Mouse (Mus musculus) activated CD4-positive, CD25-positive, alpha-beta regulatory T cell, adult 4 months (primary cell): ENCODE data around the gene Nit2. TPM values are rescaled to one million over a fixed set of nuclear protein-coding genes. Genes with fewer than 3 reads are reported as not detected.

Source experiments
- ATAC-seq: one replicate; pipeline ENCODE4 v1.8.0; 2017
- polyA plus RNA-seq, 2 experiments: library from polyadenylated mRNA; unstranded; fragments of 100-300 nt; shearing (Covaris generic); gene quantifications; one replicate each; pipeline ENCODE4 v1.2.1; 2017

Gene Nit2
- polyA plus RNA-seq, 2 experiments from 2014 or later, result 36.4 to 36.6 TPM

GRCm38 (mm10) chr16:57159835-57160234 is 7.3 kb downstream of the Nit2 start:
- no peak for ATAC-seq

DNA sequence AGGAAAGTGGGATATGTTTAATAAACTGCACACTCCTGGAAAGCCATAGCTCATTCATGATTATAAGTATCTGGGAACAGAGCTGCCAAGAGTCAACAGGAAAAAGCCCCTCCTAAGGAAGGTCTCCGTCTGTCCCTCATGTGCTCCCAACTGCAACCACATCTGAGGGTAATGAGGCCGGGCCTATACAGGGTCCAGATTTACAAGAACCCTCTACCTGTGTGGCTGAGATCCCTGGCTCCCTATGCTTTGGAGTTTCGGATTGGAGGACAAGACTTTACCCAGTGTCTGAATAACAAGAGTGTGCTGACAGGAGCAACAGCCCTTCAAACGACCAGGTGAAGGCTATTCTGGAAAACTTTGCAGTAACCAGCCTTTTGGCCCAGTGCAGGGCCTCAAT is 9.4 kb downstream of the Nit2 start:
- ATAC-seq, result no peak

DNA sequence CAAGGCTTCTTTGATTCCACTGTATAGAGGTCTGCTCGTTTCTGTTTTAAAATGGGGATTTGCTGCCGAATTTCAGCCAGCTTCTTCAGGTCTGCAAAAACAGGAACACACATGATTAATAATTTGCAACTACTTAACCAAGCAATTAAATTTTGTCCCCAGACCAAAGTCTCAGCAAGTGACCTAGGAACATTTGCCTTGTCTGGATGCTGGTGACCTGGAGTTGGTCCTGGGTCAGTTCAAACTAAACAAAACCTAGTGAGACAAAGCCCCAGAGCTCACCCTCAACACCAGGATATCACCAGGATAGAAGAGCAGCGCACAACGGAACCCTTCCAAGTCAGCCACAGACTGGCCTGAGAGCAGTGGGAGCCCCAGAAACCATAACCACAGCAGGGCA is 10.1 kb downstream of the Nit2 start:
- no peak for ATAC-seq

DNA sequence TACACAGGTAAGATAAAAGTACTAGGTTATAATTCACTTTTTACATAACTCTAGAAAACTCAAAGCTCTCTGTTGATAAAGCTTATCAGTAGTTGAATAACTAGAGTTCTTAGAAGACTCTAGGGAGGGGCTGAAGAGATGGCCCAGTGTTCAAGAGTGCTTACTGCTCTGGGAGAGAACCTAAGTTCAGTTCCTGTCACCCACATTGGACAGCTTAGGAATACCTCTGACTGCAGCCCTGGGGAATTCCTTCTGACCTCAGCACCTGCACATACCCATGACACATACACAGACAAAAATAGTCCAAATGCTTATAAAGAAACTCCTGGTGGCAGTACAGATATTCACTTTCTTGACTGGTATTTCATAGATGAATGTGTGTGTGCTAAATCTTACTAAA is 11.2 kb downstream of the Nit2 start:
- no peak for ATAC-seq

GRCm38 (mm10) chr16:57151437-57151836 is 15.7 kb downstream of the Nit2 start:
- ATAC-seq, result no peak

DNA sequence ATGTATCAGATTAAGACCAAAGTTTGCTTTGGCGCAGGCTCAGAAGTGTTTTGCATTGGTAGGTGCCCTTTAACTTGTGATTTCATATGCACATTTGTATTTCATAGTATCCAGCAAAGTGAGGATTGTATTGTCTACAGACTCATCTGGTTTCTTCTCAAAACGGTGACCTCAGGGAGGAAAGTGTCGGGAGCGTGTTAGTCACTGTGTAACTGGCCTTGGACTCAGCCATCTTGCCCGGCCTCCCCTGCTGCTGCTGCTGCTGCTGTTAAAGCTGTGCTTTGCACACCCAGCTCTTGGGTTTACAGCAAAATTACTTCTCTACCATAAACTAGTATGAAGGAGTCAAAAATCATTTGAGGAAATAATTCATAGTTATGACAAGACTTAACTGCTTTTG is 22.4 kb downstream of the Nit2 start:
- ATAC-seq, result no peak

GRCm38 (mm10) chr16:57133611-57134010 is 33.5 kb downstream of the Nit2 start:
- no peak for ATAC-seq

DNA sequence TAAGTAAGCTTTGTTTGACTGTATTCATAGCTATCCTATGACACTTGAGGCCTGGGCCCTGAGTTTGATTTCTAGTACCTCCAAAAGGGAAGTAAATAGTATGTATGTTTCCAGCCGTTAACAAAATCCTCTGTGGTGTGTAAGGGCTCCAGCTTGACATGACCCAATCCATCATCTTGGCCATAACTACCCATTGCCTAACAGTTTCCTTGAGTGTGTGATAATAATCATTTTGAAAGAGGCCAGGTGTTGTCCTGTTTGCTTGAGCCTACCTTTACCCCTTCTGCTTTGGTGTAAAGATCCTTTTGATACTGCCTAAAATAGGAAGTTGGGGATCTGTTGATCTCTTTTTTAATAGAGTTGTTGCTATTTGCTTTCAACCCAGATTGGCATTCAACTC is 34.8 kb downstream of the Nit2 start:
- no peak for ATAC-seq

GRCm38 (mm10) chr16:57131544-57131943 is 35.6 kb downstream of the Nit2 start:
- ATAC-seq, result no peak

GRCm38 (mm10) chr16:57130752-57131400 is 36.3 kb downstream of the Nit2 start:
- no peak for ATAC-seq

- ATAC-seq, result no peak
Measured at GRCm38 (mm10) chr16:57127825-57128224, 39.3 kb downstream of the Nit2 start.

GRCm38 (mm10) chr16:57126268-57126667 is 40.9 kb downstream of the Nit2 start:
- no peak for ATAC-seq

- ATAC-seq, result no peak
Measured at GRCm38 (mm10) chr16:57122682-57123445, 44.3 kb downstream of the Nit2 start.

DNA sequence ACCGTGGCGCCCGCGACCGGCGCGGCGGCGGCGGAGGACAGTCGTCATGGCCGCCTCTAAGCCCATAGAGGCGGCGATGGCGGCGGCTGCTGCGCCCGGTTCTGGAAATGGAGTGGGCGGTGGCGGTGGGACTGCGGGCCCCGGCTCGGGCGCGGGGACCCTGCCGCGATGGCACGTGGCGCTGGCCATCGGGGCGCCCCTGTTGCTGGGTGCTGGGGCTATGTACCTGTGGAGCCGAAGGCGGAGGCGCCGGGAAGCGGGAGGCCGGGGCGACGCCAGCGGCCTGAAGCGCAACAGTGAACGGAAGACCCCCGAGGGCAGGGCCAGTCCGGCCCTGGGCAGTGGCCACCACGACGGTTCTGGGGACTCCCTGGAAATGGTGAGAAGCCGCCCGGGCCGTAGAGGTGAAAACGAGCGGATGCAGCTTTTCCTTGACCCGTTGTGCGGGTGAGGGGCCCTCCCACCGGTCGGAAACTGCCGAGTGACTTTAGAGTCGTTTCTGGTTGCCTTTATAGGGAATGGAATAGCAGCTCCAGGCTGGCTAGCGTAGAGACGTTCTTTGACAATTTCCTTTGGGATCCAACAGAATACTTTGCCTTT is 45.2 kb downstream of the Nit2 start:
- ATAC-seq, result no peak

- ATAC-seq, result peak; percentile 94
Measured at GRCm38 (mm10) chr16:57120913-57121815, 46.0 kb downstream of the Nit2 start, which contains the start of gene Tomm70a. Gene Tomm70a (plus strand): TSS chr16:57121703.

DNA sequence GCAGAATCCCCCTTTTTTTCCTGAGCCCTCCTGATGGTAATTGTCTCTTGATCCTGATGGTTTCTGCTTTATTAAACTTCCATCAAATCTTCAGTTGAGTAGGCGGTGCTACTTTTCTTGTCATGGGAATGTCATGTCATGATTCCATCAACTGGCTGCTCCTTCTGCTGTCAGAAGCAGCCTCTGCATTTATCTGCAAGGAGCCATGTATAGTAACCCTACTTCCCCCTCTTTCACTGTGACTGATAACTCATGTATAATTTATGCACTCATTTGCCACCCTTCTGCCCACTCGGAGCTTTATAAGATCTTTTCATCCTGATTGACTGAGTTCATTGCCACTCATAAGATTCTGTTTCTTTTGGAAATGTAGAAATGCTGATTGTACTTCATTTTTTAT is 49.6 kb downstream of the Nit2 start:
- ATAC-seq, result no peak

- no peak for ATAC-seq
Measured at GRCm38 (mm10) chr16:57116066-57116465, 51.1 kb downstream of the Nit2 start.

Other genes starting within 250 kb of the Nit2 start
- not detected for gene Lnp1, start 239.3 kb downstream of the Nit2 start, polyA plus RNA-seq
- gene Tmem45a2, start 96.0 kb downstream of the Nit2 start, polyA plus RNA-seq, result under 1 TPM in 1 of 2 experiments, not detected in 1; 0.40 TPM
- gene Tomm70a, start 45.6 kb downstream of the Nit2 start, polyA plus RNA-seq, result 10 to 100 TPM; 10.1 to 14.7 TPM
- 10 to 100 TPM; 28.5 to 29.1 TPM for gene Tbc1d23, start 64.2 kb upstream of the Nit2 start, polyA plus RNA-seq
- gene Tmem30c, start 125.5 kb upstream of the Nit2 start, polyA plus RNA-seq, result not detected
- gene Filip1l, start 185.8 kb upstream of the Nit2 start, polyA plus RNA-seq, result 10 to 100 TPM; 14.0 to 14.3 TPM